Mouse (Mus musculus): ENCODE results near the gene Dram1. TPM values are rescaled to one million over a fixed set of nuclear protein-coding genes. Genes with fewer than 3 reads are reported as not detected.
"Not testable (repeated sequence)": the region's sequence is repeated elsewhere in the genome, so short reads cannot be mapped to it uniquely, and the experiment has no call there.

Gene Dram1
- total RNA-seq, 2 experiments from 2014 or later: 1.4 to 2.9 TPM

- DNase-seq (ENCODE audit: low spot score): no peak
Observed at GRCm38 (mm10) chr10:88389576-88389975, 10.7 kb upstream of the Dram1 start.

GRCm38 (mm10) chr10:88386251-88386650, 7.4 kb upstream of the Dram1 start:
- DNase-seq (ENCODE audit: low spot score): no peak

GRCm38 (mm10) chr10:88385758-88386157, 6.9 kb upstream of the Dram1 start:
- DNase-seq (ENCODE audit: low spot score): no peak

- no peak for DNase-seq (ENCODE audit: low spot score)
Observed at GRCm38 (mm10) chr10:88385290-88385689, 6.4 kb upstream of the Dram1 start.

- DNase-seq (ENCODE audit: low spot score): no peak
Observed at GRCm38 (mm10) chr10:88384081-88384480, 5.2 kb upstream of the Dram1 start.

DNA sequence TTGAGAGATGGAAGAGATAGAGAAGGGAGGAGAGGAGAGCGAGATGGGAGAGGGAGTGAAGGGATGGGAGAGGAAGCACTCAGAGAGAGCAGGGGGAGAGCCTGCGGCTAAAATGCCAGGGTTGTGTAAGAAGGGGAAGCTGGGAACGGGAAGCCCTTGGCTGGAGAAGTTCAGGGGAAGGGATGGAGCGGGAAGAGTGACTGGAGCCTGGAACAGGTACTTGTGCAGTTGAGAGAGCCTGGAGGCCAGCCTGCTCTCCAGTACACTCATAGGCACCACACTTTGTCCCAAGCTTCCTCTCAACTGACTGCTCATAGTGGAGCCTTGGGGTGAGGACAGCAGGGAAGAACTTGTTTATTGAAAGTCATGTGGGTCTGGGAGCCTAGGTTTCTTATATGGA, 4.6 kb upstream of the Dram1 start:
- no peak for DNase-seq (ENCODE audit: low spot score)

- DNase-seq (ENCODE audit: low spot score): no peak
Observed at GRCm38 (mm10) chr10:88382009-88382408, 3.1 kb upstream of the Dram1 start.

GRCm38 (mm10) chr10:88381286-88381685, 2.4 kb upstream of the Dram1 start:
- DNase-seq (ENCODE audit: low spot score): no peak

- peak; percentile 62 for DNase-seq (ENCODE audit: low spot score)
Observed at GRCm38 (mm10) chr10:88380430-88381060, 1.7 kb upstream of the Dram1 start.

GRCm38 (mm10) chr10:88380002-88380401, 1.1 kb upstream of the Dram1 start:
- DNase-seq (ENCODE audit: low spot score): no peak

- no peak for DNase-seq (ENCODE audit: low spot score)
Observed at GRCm38 (mm10) chr10:88377666-88378065, 1.2 kb downstream of the Dram1 start.

GRCm38 (mm10) chr10:88376770-88377169, 2.1 kb downstream of the Dram1 start:
- peak; percentile 95 for DNase-seq (ENCODE audit: low spot score)

- DNase-seq (ENCODE audit: low spot score): no peak
Observed at GRCm38 (mm10) chr10:88374984-88375383, 3.9 kb downstream of the Dram1 start.

DNA sequence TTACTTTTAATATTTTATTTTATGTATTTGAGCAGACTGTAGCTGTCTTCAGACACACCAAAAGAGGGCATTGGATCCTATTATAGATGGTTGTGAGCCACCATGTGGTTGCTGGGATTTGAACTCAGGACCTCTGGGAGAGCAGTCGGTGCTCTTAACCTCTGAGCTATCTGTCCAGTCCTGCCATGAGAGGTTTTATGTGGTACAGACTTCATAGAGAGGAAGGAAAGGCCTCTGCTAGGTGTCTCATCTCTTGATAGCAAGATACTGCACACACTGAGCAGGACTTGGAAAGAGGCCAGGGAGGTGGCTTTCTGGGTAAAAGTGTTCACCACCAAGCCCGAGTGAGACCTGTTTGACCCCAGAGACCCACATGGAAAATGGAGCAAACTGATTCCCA, 5.9 kb downstream of the Dram1 start:
- not testable (repeated sequence) for DNase-seq (ENCODE audit: low spot score)

DNA sequence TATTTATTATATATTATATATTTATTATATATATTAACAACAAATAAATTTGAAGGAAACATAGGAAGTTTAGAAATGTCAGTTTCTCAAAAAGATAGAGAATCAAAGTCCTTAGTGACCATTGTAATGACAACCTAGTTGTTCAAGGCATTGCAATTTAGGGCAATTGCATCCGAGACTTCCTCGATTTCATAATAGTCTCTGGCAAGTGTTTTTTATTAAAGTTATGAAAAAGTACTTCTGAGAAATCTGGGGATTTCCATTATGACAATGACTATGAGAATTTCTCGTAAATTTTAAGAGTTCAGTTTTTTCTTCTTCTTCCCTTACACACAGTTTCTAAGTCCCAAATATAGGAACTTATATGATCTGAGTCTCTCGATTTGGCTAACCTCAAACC, 6.4 kb downstream of the Dram1 start:
- DNase-seq (ENCODE audit: low spot score): no peak

DNA sequence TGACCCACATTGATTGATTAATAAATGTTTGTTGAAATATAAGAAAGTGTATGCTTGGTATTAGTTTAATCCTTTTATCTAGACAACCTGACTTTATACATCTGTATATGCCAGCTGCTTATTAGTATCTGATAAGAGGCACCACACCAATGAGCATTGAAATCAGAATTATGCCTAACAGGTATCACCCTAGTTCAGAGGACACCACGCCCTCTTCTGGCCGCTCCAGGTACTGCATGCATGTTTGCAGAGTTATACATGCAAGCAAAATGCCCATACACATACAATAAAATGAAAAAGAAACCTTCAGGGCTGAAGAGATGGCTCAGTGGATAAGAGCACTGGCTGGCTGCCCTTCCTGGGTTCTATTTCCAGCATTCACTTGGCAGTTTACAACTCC, 7.1 kb downstream of the Dram1 start:
- no peak for DNase-seq (ENCODE audit: low spot score)

GRCm38 (mm10) chr10:88369233-88369632, 9.6 kb downstream of the Dram1 start:
- no peak for DNase-seq (ENCODE audit: low spot score)

DNA sequence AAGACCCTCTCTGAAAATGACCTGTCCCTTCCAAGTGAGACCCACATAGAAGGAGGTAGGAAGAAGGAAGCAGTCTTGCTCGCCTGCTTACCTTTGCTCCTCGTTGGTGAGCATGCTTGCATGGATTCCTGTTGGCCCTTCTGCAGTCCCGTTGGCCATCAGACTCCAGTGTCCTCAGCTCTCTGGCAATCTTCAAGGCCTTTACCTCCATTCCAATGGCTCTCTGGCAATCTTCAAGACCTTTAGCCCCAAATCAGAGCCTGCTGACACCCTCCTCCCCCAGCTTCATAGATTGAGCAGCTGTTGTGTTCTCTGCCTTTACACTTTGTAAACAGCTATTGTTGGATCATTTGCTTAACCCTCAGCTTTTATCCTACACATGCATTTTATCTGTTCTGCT, 14.7 kb downstream of the Dram1 start:
- DNase-seq (ENCODE audit: low spot score): no peak

DNA sequence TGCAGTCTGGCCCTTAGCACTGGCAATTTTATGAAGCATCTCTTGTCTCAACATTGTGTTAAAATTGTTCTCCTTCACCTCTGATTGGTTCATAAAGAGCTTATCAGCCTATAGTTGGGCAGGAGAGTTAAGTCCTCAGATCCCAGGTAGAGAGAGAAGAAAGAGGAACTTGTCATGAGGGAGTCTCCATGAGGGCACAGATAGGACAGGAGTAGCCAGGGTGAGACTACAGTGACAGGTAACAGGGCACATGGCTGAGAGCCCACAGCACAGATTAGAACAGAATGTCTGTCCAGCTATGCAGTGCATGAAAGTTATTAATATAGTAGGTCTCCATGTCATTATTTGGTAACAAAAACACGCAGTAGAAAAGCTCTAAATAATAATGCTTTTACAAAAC, 16.7 kb downstream of the Dram1 start:
- no peak for DNase-seq (ENCODE audit: low spot score)

DNA sequence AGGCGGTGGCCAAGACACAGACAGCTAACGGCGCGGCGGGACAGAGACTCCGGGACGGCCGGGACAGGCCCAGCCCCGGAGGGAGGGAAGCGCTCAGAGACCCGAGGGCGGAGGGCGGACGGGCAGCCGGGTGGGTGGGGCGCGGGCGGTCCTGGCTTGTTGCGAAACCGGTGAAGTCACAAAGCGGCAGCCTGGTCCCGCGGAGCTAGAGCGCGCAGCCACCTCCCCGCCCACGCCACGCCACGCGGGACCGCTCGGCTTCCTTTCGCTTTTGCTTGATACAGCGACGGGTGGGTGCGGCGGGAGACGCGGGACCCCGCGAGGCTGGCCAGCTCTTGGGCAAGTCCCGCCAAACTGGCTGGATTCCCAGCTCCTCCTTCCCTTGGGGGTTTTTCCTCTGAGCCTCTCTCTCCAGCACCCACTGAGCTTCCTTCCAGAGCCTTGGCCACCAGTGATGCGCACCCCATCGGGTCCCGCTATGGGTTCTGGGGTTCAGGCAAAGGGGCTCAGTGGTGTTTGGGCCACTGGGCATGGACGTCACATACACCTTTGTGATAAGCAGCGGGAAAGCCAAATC, 21.8 kb downstream of the Dram1 start:
- peak; percentile 71 for DNase-seq (ENCODE audit: low spot score)

GRCm38 (mm10) chr10:88356114-88356982, 22.5 kb downstream of the Dram1 start:
- no peak for DNase-seq (ENCODE audit: low spot score)

DNA sequence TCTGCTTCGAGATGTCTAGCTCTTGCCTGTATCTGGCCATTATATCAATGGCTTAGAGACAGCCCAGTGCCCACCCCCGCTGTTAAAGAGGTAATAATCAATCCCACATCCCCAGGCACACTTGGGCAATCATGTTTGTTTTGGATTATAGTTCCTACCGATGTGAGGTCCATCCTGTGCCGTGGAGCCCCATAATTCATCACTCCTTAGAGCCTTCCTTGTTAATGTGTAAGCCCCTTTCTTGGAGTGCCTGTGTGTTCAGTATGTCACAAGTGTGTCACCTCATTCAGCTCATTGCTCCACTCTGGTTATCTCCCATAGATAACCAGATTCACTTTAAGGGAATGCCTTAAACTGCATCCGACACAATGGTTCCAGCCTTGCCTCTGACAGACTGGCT, 24.3 kb downstream of the Dram1 start:
- DNase-seq (ENCODE audit: low spot score): no peak

- no peak for DNase-seq (ENCODE audit: low spot score)
Observed at GRCm38 (mm10) chr10:88352549-88352948, 26.3 kb downstream of the Dram1 start.
